Mouse (Mus musculus) right cerebral cortex, adult 18-20 months (tissue): Measurements from ENCODE around the gene Mmp12.
"Not testable (repeated sequence)": the region's sequence is repeated elsewhere in the genome, so short reads cannot be mapped to it uniquely, and the experiment has no call there.

ENCODE experiments used
- DNase-seq: peaks from one replicate; pipeline ENCODE4 v3.0.0; 2022; ENCODE audit warnings: mixed read lengths

Gene Mmp12

DNA sequence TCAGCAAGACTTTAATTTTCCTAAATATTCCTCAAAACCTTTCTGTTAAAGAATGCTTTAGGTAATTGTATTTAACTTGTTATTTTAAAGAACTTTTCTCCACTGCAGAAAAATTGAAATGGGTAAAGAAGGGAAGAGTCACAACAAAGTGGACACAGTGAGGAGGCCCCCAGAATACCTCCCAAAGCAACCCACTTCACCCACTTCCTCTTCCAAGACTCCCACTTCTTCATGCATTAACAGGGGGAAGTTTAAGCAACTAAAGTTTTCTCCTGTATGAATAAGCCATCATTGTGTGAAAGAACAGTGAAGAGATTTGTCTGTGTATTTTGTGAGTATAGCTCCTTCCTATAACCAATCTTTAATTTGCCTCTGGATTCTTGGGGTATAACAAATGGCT lies at the start of gene Mmp12:
Gene Mmp12 (plus strand): TSS at position 275 of the 400 bp plus-strand sequence.
- DNase-seq, result no peak

DNA sequence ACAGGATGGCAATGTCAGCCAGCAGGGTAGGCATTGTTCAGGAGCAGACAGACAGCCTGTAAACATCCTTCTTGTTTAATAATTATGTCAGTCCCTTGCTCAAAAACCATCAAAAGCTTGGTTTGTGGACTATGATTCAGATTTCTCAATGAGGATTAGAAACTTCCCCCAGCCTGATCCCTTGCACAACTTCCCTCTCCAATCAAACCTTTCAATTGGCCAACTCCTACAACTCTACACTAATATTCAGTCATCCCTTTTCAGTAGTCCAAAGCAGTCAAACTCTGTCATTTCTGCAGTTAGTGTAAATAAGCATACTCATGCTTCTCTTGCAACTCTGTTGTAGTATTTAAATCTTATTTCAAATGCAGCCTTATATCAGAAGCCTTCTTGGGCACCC lies 12.3 kb upstream of the Mmp12 start:
- no peak for DNase-seq

DNA sequence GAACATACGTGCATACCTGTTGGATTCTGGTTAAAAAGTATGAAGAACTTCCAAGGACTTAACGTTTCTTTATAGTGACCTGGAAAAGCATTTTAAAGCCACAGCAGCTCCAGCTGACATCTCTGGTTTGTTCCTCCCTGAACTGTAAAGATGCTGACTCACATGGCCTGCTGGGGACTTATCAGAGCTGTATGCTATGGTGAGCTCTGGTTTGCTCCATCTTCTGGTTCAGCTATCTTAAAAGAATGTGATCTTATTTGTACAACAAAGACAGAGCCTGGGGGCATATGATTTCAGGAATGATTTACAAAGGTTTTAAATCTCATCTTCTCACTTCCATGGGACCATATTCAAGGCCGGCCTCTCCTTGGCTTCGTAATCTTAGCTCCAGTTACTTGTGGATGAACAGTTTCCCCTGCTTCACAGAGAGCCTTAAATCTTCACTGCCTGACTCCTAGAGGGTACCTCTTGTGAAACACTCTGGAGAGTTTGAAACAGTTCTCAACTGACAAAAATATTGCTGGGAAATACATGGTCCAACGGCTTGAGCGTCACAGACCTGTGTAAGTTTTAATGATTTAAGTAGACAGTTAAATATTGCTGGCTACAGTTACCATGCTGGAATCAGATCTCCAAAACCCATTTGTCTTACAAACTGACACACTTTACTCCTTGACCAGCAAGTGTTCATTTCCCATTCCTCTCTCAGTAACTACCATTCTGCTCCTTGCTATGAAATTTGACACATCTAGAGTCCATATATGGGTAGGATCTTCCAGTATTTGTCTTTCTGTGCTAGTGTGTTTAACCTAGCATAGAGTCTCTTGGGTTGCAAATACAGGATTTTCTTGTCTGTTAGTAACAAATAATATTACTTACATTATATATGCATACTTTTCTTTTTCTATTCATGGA lies 8.2 kb upstream of the Mmp12 start:
- no peak for DNase-seq

DNA sequence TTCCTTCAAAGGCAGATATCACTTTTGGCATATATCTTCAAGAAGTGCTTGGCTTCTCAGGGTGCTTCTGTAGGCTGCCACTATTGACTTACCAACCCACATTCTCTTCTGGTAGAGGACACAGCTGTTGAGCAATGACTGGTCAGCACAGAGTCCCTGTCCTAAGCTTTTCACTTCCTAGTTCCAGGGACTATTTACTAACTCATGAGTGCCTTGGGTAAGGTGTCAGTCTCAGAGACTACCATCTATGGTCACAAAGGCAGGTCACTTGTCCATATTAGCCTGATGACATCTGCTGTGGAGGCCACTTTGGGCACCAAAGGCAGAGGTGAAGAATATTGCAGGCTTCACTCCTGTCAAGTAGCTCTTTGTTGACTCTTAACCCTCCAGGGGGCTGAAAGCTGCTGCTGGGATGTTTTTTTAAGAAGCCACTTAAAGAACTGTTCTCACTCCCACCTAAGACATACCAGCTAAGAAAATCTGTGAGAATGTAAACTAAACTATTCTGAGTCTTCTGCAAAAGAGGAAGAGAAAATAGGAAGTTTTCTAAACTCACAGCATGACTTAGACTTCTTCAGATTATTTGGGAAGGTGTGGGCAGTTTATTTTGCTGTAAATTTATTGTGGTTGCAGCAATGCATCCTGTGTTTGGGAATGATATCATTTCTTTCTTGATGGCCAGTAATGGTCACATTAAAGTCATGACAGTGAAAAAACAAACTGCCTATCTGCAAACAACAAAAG lies 7.3 kb upstream of the Mmp12 start:
- DNase-seq, result no peak

DNA sequence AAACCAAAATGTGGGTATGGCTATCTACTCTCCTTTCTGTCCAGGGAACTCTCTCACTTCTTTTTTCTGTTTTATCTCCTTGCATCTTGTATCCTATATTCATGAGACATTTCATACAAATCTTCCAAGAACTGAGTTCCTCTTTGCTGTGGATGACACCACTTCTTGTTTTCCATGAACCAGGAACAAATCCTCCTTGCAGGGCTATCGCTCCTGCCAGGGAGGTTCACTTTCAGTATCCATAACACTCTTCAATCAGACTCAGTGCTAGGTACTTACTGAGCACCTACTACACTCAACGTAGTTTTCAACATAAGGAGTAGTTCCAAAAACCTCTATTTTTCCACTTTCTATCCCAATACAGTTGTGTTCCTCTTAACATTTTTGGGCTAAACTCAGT lies 1.3 kb downstream of the Mmp12 start:
- DNase-seq, result no peak

DNA sequence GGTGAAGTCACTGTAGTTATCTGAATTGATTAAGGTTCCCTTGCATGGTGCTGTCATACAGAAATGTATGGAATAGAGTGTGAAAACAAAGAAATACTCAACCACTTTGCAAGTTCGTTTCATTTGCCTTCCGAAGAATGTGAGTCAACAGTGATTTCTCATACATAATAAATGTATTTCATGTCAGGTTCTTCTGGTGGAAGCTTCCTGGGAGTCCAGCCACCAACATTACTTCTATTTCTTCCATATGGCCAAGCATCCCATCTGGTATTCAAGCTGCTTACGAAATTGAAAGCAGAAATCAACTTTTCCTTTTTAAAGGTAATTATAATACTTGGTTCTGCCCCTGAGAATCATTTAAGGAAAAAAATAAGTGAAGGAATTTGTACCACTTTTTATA lies 10.4 kb downstream of the Mmp12 start:
- no peak for DNase-seq

DNA sequence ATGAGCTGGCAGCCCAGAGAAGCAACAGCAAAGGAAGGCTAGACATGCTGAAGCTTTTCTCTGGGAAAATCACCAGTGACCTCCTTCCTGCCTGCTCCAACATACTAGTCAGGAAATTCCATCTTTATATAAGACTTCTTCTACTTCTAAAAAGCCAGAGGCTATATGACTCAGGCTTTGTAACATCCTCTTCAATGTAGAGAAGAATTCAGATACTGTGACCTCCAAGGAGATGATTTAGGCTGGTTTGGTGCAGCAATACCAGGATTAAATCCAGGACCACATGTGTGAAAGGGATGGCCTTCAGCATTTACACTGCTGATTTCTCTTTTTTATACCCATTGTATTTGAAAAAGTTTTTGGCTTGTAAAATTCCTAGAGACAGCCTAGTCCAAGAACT lies 43.8 kb downstream of the Mmp12 start, which contains the start of gene Mmp1b:
Gene Mmp1b (minus strand): TSS at position 101 of the 400 bp plus-strand sequence.
- DNase-seq, result no peak

DNA sequence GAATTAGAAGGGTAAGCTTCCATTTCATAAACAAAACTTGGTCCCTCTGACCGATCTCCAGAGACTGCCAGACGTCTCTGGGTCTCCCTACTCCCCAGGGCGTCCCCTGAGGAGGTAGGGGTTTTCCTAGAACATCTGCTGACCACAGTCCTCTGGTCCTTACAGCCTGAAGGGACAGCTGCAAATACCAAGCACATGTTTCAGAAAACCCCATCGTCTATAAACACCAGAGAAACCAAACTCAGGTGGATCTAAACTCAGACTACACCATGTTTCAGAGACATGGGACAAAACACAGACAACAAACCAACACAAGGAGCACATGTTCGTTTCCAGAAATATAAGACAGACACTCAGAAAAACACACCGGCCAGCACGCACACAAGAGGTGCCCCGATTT lies 52.4 kb downstream of the Mmp12 start:
- DNase-seq, result not testable (repeated sequence)
